Mouse (Mus musculus): ENCODE measurements around the gene Grap2. TPM values are rescaled to one million over a fixed set of nuclear protein-coding genes. Genes with fewer than 3 reads are reported as not detected.

Gene Grap2
- total and polyA plus RNA-seq, 2 experiments, result 0.46 to 0.66 TPM

DNA sequence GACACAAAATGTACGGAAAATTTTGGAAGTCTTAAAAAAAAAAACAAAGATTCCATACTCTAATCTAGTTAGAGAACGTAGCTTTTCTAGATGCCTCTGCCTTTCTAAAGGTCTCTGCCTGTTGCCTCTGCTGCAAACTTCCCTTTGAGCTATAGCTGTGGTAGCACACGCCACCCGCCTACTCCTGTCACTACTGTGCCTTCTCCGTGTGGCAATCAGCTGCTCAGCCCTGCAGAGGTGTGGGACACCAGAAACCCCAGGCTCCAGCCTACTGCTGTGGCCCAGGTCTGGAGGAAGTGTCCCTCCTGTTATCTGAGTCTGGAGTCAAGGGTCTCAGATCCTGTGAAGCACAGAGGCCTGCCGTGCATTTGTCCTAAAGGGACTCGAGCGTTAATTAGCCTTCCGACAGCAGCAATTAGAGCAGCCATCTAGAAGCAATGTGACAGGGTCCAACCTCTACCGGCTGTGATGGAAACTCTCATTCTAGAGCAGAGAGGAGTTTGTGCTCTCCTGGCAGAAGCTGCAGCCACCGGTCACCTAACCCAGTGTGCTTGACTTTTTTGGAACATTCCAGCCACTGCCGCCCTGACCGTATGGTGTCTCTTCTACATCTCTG, 64.5 kb downstream of the Grap2 start:
- Histone ChIP-seq H3K79me2 (ENCODE audit: control insufficient read depth, insufficient read depth, low read length) (no peaks in the 10 kb centered on the region), H3K4me1 (ENCODE audit: control insufficient read depth, insufficient read depth, low read length) (no peaks in the 10 kb centered on the region), H3K9ac (ENCODE audit: low read depth, low read length) (no peak overlapping the region), H3K27ac (replicated peaks; ENCODE audit: insufficient read depth, low read depth, low read length) (no peak overlapping the region), H3K27me3 (ENCODE audit: control insufficient read depth, insufficient read depth, low read length) (no peaks in the 10 kb centered on the region), H3K4me3 (ENCODE audit: insufficient read depth, low read depth, low read length) (no peak overlapping the region), H3K36me3 (ENCODE audit: control insufficient read depth, insufficient read depth, low read length) (no peaks in the 10 kb centered on the region)
- TF ChIP-seq CTCF (IDR thresholded peaks at IDR 0.05; ENCODE audit: low read depth, low read length) (no peak), POLR2A (IDR thresholded peaks at IDR 0.05; ENCODE audit: extremely low read depth, insufficient read depth, low read length) (no peak)
- no peak for DNase-seq (ENCODE audit: extremely low read depth, low read depth, low spot score)
- WGBS, result 82% methylated on average over 13 of the region's 13 CpGs

DNA sequence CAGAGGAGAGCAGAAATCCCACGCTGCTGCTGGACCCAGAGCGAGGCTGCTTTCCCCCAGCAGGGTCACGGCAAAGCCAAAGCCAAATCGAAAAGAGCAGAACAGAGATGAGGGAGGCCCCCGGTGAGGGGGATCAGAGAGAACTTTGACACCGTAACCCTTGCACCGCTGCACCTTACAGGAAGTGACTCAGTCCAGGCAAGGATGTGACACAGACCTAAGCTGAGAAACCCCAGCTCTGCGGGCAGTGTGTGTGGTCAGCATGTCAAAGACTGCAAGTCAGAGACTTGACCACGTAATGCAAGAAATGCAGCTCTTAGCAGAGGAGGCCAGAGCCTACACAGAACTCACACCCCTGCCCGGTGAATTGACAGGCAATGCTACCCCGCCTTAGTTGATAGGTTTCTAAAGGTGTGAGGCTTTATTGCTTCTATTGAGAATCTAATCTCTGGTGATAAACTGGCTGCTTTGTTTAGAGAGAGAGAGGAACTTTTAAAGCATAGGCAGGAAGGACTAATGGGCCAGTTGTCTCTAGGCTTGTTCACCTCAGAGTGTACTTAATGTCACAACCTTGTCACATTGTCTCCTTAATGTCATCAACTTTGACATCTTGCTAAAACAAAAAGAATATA, 66.8 kb downstream of the Grap2 start:
- no peak overlapping the region for H3K27ac ChIP-seq (replicated peaks; ENCODE audit: insufficient read depth, low read depth, low read length)
- no peaks in the 10 kb centered on the region for H3K4me1 ChIP-seq (ENCODE audit: control insufficient read depth, insufficient read depth, low read length)
- no peaks in the 10 kb centered on the region for H3K27me3 ChIP-seq (ENCODE audit: control insufficient read depth, insufficient read depth, low read length)
- H3K9ac ChIP-seq (ENCODE audit: low read depth, low read length), result no peak overlapping the region
- 49% methylated on average over 11 of the region's 11 CpGs for WGBS
- no peaks in the 10 kb centered on the region for H3K36me3 ChIP-seq (ENCODE audit: control insufficient read depth, insufficient read depth, low read length)
- no peak for TF ChIP-seq POLR2A (IDR thresholded peaks at IDR 0.05; ENCODE audit: extremely low read depth, insufficient read depth, low read length)
- no peak for TF ChIP-seq CTCF (IDR thresholded peaks at IDR 0.05; ENCODE audit: low read depth, low read length)
- no peak for DNase-seq (ENCODE audit: extremely low read depth, low read depth, low spot score)
- no peaks in the 10 kb centered on the region for H3K79me2 ChIP-seq (ENCODE audit: control insufficient read depth, insufficient read depth, low read length)
- no peak overlapping the region for H3K4me3 ChIP-seq (ENCODE audit: insufficient read depth, low read depth, low read length)

DNA sequence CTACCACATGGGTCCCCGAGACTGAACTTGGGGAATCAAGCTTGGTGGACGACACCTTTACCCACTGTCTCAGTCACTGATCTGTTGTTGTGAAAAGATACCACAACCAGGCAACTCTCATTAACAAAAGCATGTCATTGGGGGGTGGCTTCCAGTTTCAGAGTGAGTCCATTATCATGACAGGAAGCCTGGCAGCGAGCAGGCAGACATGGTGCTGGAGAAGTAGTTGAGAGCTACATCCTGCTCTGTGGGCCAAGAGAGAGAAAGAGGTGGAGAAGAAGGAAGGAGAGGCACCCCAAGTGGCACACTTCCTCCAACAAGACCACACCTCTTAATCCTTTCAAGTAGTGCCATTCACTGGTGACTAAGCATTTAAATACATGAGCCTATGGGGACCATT, 67.5 kb downstream of the Grap2 start:
- no peaks in the 10 kb centered on the region for H3K36me3 ChIP-seq (ENCODE audit: control insufficient read depth, insufficient read depth, low read length)
- no peak overlapping the region for H3K4me3 ChIP-seq (ENCODE audit: insufficient read depth, low read depth, low read length)
- no peaks in the 10 kb centered on the region for H3K4me1 ChIP-seq (ENCODE audit: control insufficient read depth, insufficient read depth, low read length)
- no peak overlapping the region for H3K27ac ChIP-seq (replicated peaks; ENCODE audit: insufficient read depth, low read depth, low read length)
- TF ChIP-seq POLR2A (IDR thresholded peaks at IDR 0.05; ENCODE audit: extremely low read depth, insufficient read depth, low read length) (no peak), CTCF (IDR thresholded peaks at IDR 0.05; ENCODE audit: low read depth, low read length) (no peak)
- 91% methylated on average over 3 of the region's 3 CpGs for WGBS
- H3K9ac ChIP-seq (ENCODE audit: low read depth, low read length), result no peak overlapping the region
- DNase-seq (ENCODE audit: extremely low read depth, low read depth, low spot score), result no peak
- H3K27me3 ChIP-seq (ENCODE audit: control insufficient read depth, insufficient read depth, low read length), result no peaks in the 10 kb centered on the region
- no peaks in the 10 kb centered on the region for H3K79me2 ChIP-seq (ENCODE audit: control insufficient read depth, insufficient read depth, low read length)

DNA sequence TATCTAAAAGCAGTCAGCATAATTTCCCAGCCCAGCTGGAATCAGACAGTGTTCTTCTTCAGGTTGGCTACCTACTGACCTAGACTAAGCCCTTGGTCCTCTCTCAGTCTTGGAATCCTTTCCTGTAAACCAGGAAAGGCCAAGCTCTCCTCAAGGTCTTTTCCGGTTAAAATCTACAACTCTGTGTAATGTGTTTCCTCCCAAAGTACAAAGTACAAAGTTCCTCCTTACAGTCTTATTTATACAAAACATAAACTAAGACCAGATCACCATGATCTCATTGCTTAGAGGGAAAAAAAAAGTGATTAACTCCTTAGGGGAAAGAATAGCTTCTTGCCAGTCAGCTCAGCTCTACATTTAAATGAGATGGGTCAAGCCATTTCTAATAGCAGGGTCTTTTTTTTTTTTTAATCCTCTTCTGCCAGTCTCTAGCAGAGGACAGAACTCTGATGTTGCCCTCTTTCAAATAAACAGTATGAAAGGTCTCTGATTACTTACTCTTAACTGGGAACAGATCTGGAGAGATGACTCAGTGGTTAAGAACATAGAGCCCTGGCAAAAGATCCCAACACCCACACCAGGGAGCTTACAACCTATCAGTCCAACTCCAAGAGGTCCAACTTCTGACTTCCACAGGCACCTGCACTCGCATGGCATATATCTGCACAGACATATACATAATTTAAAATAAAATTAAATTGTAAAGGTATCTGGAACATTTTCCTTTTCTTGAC, 69.5 kb downstream of the Grap2 start:
- TF ChIP-seq CTCF (IDR thresholded peaks at IDR 0.05; ENCODE audit: low read depth, low read length), result no peak
- TF ChIP-seq POLR2A (IDR thresholded peaks at IDR 0.05; ENCODE audit: extremely low read depth, insufficient read depth, low read length), result no peak
- DNase-seq (ENCODE audit: extremely low read depth, low read depth, low spot score), result peak; percentile 12
- H3K27me3 ChIP-seq (ENCODE audit: control insufficient read depth, insufficient read depth, low read length), result no peaks in the 10 kb centered on the region
- H3K4me3 ChIP-seq (ENCODE audit: insufficient read depth, low read depth, low read length), result no peak overlapping the region
- 63% methylated on average over 2 of the region's 2 CpGs for WGBS
- no peaks in the 10 kb centered on the region for H3K79me2 ChIP-seq (ENCODE audit: control insufficient read depth, insufficient read depth, low read length)
- no peaks in the 10 kb centered on the region for H3K36me3 ChIP-seq (ENCODE audit: control insufficient read depth, insufficient read depth, low read length)
- no peak overlapping the region for H3K9ac ChIP-seq (ENCODE audit: low read depth, low read length)
- no peak overlapping the region for H3K27ac ChIP-seq (replicated peaks; ENCODE audit: insufficient read depth, low read depth, low read length)
- H3K4me1 ChIP-seq (ENCODE audit: control insufficient read depth, insufficient read depth, low read length), result 0 out of 2 replicates have a peak, but pooled peaks cover 2% of the 10 kb centered on the region

DNA sequence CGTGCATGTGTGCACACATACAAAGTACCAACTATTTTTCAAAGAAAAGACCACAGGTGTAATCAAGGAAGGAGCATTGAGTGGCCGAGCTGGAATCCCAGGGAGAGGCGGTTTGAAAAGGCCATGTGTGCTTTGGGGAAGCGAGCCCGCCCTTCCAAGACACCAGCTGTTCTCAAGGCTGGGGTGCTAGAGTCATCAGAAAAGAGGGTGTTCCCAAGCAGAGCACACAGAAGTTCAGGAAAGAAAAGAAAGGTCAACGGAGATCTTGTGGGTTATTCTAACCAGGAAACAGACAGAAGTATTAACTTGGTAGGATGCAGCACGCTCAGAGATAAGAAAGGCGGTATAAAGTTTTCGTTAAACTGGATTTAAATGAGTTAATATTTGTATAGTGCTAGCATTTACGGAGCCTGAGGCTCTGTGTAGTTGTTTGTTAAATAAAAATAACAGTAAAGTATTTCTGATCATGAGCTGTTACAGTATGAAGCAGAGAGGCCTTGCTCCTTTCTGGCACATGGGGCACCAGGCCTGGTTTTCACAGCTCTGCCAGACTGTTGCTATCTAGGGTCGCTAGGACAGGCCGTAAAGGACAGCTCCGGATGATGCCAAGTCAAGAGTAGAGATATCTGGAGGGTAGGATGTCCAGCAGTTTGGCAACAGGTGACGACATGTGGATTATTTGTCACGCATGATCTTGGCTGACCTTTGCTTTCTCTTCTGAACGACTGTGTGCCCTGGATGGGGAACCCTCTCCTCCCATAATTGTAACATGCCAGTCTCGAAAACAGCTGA, 72.8 kb downstream of the Grap2 start:
- Histone ChIP-seq H3K9ac (ENCODE audit: low read depth, low read length) (no peak overlapping the region), H3K36me3 (ENCODE audit: control insufficient read depth, insufficient read depth, low read length) (no peaks in the 10 kb centered on the region), H3K4me3 (ENCODE audit: insufficient read depth, low read depth, low read length) (no peak overlapping the region), H3K27ac (replicated peaks; ENCODE audit: insufficient read depth, low read depth, low read length) (no peak overlapping the region), H3K27me3 (ENCODE audit: control insufficient read depth, insufficient read depth, low read length) (no peaks in the 10 kb centered on the region), H3K79me2 (ENCODE audit: control insufficient read depth, insufficient read depth, low read length) (no peaks in the 10 kb centered on the region), H3K4me1 (ENCODE audit: control insufficient read depth, insufficient read depth, low read length) (0 out of 2 replicates have a peak, but pooled peaks cover 2% of the 10 kb centered on the region)
- DNase-seq (ENCODE audit: extremely low read depth, low read depth, low spot score), result peak; percentile 41
- TF ChIP-seq POLR2A (IDR thresholded peaks at IDR 0.05; ENCODE audit: extremely low read depth, insufficient read depth, low read length) (no peak), CTCF (IDR thresholded peaks at IDR 0.05; ENCODE audit: low read depth, low read length) (no peak)
- WGBS, result 60% methylated on average over 17 of the region's 17 CpGs

All from liver, adult 2 months (tissue).